Mouse (Mus musculus) B cell, adult 62 days (primary cell): ENCODE measurements around the gene Supt16. TPM values are rescaled to one million over a fixed set of nuclear protein-coding genes. Genes with fewer than 3 reads are reported as not detected.

Source experiments
- total RNA-seq: library from RNA; stranded (reverse); gene quantifications from 4 replicates; pipeline ENCODE4 v1.2.4, GENCODE M21; 2023

The Supt16 gene
- total RNA-seq = 66.0 to 72.9 TPM (median 70.2 TPM) in 4 replicates

GRCm38 (mm10) chr14:52197156-52197878 lies at the start of gene Supt16:
TSS of gene Supt16 (minus strand) at chr14:52197416.

Other genes with a start within 250 kb of the Supt16 start
- 0.52 to 1.9 TPM (median 1.2 TPM) in 3 of 4 replicates, not detected in the other for gene Arhgef40, start 212.7 kb downstream of the Supt16 start, total RNA-seq
- 1.4 TPM in 1 of 4 replicates, not detected in the others for gene Tmem253, start 181.8 kb downstream of the Supt16 start, total RNA-seq
- 10.3 to 15.8 TPM (median 11.6 TPM) in 4 replicates for gene Zfp219, start 176.7 kb downstream of the Supt16 start, total RNA-seq
- gene Olfr221, start 155.0 kb downstream of the Supt16 start, total RNA-seq = not detected in 4 replicates
- 402 to 432 TPM (median 411 TPM) in 4 replicates for gene Hnrnpc, start 93.4 kb downstream of the Supt16 start, total RNA-seq
- 26.6 to 47.6 TPM (median 37.0 TPM) in 4 replicates for gene Rpgrip1, start 86.7 kb downstream of the Supt16 start, total RNA-seq
- 267 to 322 TPM (median 286 TPM) in 4 replicates for gene Chd8, start 60.4 kb upstream of the Supt16 start, total RNA-seq
- 115 to 127 TPM (median 121 TPM) in 4 replicates for gene Tox4, start 81.7 kb upstream of the Supt16 start, total RNA-seq
- 16.9 to 24.1 TPM (median 23.4 TPM) in 4 replicates for gene Rab2b, start 82.1 kb upstream of the Supt16 start, total RNA-seq
- 58.5 to 60.9 TPM (median 60.0 TPM) in 4 replicates for gene Mettl3, start 107.7 kb upstream of the Supt16 start, total RNA-seq
- gene Sall2, start 131.3 kb upstream of the Supt16 start, total RNA-seq = 0.12 to 0.21 TPM (median 0.15 TPM) in 3 of 4 replicates, not detected in the other
- not detected in 4 replicates for gene Olfr1513, start 159.0 kb upstream of the Supt16 start, total RNA-seq
- not detected in 4 replicates for gene Olfr1512, start 181.8 kb upstream of the Supt16 start, total RNA-seq
- not detected in 4 replicates for gene Olfr1511, start 200.0 kb upstream of the Supt16 start, total RNA-seq
- gene Olfr1510, start 217.0 kb upstream of the Supt16 start, total RNA-seq = not detected in 4 replicates
- gene Olfr1509, start 245.6 kb upstream of the Supt16 start, total RNA-seq = not detected in 4 replicates